Mouse (Mus musculus): ENCODE measurements at regions not wholly inside any gene's neighbourhood (a gene's known extent, or its start where the extent isn't known, plus 50 kb on each side); places are given as distances from the start of the nearest gene placed in this dataset.

DNA sequence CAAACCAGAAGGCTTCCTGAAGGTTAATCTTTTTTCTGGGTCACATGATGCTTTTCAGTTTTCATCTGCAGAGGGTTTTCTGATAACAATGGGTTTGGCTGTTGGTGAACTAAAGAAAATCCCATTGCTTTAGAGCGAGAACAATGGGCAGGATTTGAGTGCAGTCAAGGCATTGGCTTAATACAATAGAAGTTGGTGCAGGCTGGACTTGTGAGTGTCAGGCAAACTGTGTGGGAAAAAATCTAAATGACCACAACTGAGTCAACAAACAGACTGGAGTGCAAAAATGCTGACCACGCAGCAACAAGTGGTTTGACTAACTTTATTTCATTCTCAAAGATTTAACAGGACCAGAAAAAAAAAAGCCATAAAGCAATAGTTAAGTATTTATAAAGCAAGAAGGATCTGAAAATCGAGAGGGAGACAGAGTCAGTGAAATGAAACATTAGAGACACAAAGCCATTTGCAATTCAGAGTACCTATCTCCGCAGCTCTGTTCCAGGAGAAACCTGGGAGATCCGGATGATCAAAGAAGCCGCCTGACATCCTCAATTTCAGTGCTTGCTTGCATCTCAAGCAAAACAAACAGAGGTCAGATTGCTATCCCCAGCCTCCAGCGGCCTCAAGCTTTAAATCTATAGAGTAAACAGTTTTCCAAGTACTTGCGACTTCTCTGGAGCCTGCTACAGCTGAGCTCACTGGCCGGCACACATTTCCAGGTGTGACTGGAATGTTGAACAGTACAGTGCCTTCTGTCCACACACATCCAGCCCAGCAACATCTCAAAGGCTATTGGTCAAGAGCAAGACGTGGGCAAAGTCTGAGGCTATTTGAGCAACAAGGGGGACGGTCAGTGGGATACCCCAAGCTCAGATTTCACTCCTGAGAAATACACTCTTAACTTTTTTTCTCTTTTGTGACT is 229.5 kb upstream of the Arglu1 start:
- TF ChIP-seq EP300 (IDR thresholded peaks at IDR 0.05; ENCODE audit: low read depth) (no peak), CTCF (IDR thresholded peaks at IDR 0.05; ENCODE audit: low read depth) (no peak)
